Mouse (Mus musculus) hindbrain, embryonic 16.5 days (tissue): ENCODE data around the gene Smc3. TPM values are rescaled to one million over a fixed set of nuclear protein-coding genes. Genes with fewer than 3 reads are reported as not detected.
A peak's percentile ranks its signal among the peaks of the same experiment; 100 is the strongest.
"Not testable (repeated sequence)": the region's sequence is repeated elsewhere in the genome, so short reads cannot be mapped to it uniquely, and the experiment has no call there.

Experiments used
- ATAC-seq: fragments of 200-750 bp; cut with Nextera tagmentation; 2 replicates; pipeline ENCODE4 v1.8.0; 2017; ENCODE audit warnings: moderate TSS enrichment, moderate library complexity
- H3K27ac ChIP-seq: fragments of 300-500 bp; sonication (generic); 2 replicates; pipeline ENCODE4 v1.5.1; 2014; ENCODE audit warnings: low read depth, mild to moderate bottlenecking, control low read depth, low read length, moderate library complexity
- H3K27me3 ChIP-seq: fragments of 300-500 bp; sonication (generic); replicated peaks from 2 replicates; pipeline ENCODE4 v1.6.1; 2014; ENCODE audit warnings: low read length; ENCODE audit not compliant: control insufficient read depth, insufficient read depth
- H3K36me3 ChIP-seq: fragments of 300-500 bp; sonication (generic); 2 replicates; pipeline ENCODE4 v1.6.1; 2014; ENCODE audit warnings: mild to moderate bottlenecking, low read length, moderate library complexity, mixed read lengths; ENCODE audit not compliant: control insufficient read depth, insufficient read depth
- H3K4me1 ChIP-seq: fragments of 300-500 bp; sonication (generic); 2 replicates; pipeline ENCODE4 v1.6.1; 2014; ENCODE audit warnings: low read depth, low read length; ENCODE audit not compliant: control insufficient read depth, insufficient read depth
- H3K4me2 ChIP-seq: fragments of 300-500 bp; sonication (generic); 2 replicates; pipeline ENCODE4 v1.6.1; 2014; ENCODE audit warnings: mild to moderate bottlenecking, low read length, control low read depth, moderate library complexity
- H3K4me3 ChIP-seq: fragments of 300-500 bp; sonication (generic); 2 replicates; pipeline ENCODE4 v1.5.1; 2014; ENCODE audit warnings: mild to moderate bottlenecking, low read length, control low read depth, moderate library complexity
- H3K9ac ChIP-seq: fragments of 300-500 bp; sonication (generic); 2 replicates; pipeline ENCODE4 v1.6.1; 2014; ENCODE audit warnings: low read depth, mild to moderate bottlenecking, control low read depth, low read length, moderate library complexity
- H3K9me3 ChIP-seq: fragments of 300-500 bp; sonication (generic); 2 replicates; pipeline ENCODE4 v1.6.1; 2014; ENCODE audit warnings: mild to moderate bottlenecking, low read length, moderate library complexity; ENCODE audit not compliant: control insufficient read depth
- WGBS: fragments of 180-500 bp; shearing (Covaris S2); extraction: QIAGEN DNeasy Blood & Tissue Kit; methylation state at CpG from one replicate; pipeline ENCODE4 v1.1.7; 2014; 5-methylcytosine and 5-hydroxymethylcytosine counted together
- polyA plus RNA-seq: library from polyadenylated mRNA; unstranded; fragments of >200 nt; fragmentation: Nextera tagmentation; extraction: Ambion mirVana; gene quantifications from 2 replicates; pipeline ENCODE4 v1.2.1, GENCODE M21; 2015

Gene Smc3
- polyA plus RNA-seq, 1 experiment from 2014 or later, result 49.9 TPM

- Histone ChIP-seq H3K9ac (no peak overlapping the region), H3K27ac (no peak overlapping the region), H3K4me3 (no peak overlapping the region), H3K4me2 (no peak overlapping the region), H3K9me3 (no peaks in the 10 kb centered on the region), H3K27me3 (no peaks in the 10 kb centered on the region), H3K36me3 (peaks cover 21% of the 10 kb centered on the region; the same call in 1 of the 2 replicates), H3K4me1 (peaks cover 5% of the 10 kb centered on the region; the same call in 1 of the 2 replicates)
- WGBS, result 42% methylated on average over 5 of the region's 5 CpGs
- ATAC-seq, result 0 out of 2 replicates have a peak, but pooled peaks have one; percentile 15
These were observed 47.9 kb downstream of the Smc3 start for GRCm38 (mm10) chr19:53648056-53648455.

GRCm38 (mm10) chr19:53648802-53649236, 48.6 kb downstream of the Smc3 start:
- H3K9ac ChIP-seq, result no peak overlapping the region
- H3K4me3 ChIP-seq, result no peak overlapping the region
- H3K36me3 ChIP-seq, result peaks cover 17% of the 10 kb centered on the region; the same call in 1 of the 2 replicates
- peaks cover 6% of the 10 kb centered on the region for H3K4me1 ChIP-seq
- no peaks in the 10 kb centered on the region for H3K27me3 ChIP-seq
- peak; percentile 81 for ATAC-seq
- H3K4me2 ChIP-seq, result no peak overlapping the region
- 41% methylated on average over 10 of the region's 10 CpGs for WGBS
- no peaks in the 10 kb centered on the region for H3K9me3 ChIP-seq
- H3K27ac ChIP-seq, result no peak overlapping the region

- H3K27me3 ChIP-seq, result no peaks in the 10 kb centered on the region
- no peaks in the 10 kb centered on the region for H3K9me3 ChIP-seq
- H3K4me2 ChIP-seq, result no peak overlapping the region
- H3K9ac ChIP-seq, result no peak overlapping the region
- peaks cover 14% of the 10 kb centered on the region; the same call in 1 of the 2 replicates for H3K36me3 ChIP-seq
- H3K4me3 ChIP-seq, result no peak overlapping the region
- 0 out of 2 replicates have a peak, but pooled peaks have one; percentile 28 for ATAC-seq
- WGBS, result 79% methylated on average over 6 of the region's 6 CpGs
- H3K27ac ChIP-seq, result no peak overlapping the region
- H3K4me1 ChIP-seq, result peaks cover 9% of the 10 kb centered on the region
These were observed 49.2 kb downstream of the Smc3 start for GRCm38 (mm10) chr19:53649361-53649760.

GRCm38 (mm10) chr19:53649802-53650201, 49.6 kb downstream of the Smc3 start:
- Histone ChIP-seq H3K9ac (no peak overlapping the region), H3K4me2 (no peak overlapping the region), H3K36me3 (peaks cover 14% of the 10 kb centered on the region; the same call in 1 of the 2 replicates), H3K27ac (no peak overlapping the region), H3K4me3 (no peak overlapping the region), H3K9me3 (no peaks in the 10 kb centered on the region), H3K4me1 (peaks cover 9% of the 10 kb centered on the region), H3K27me3 (no peaks in the 10 kb centered on the region)
- 53% methylated on average over 5 of the region's 5 CpGs for WGBS
- ATAC-seq, result no peak

- Histone ChIP-seq H3K9me3 (no peaks in the 10 kb centered on the region), H3K4me2 (no peak overlapping the region), H3K27me3 (no peaks in the 10 kb centered on the region), H3K36me3 (peaks cover 7% of the 10 kb centered on the region; the same call in 1 of the 2 replicates), H3K9ac (no peak overlapping the region), H3K4me1 (peaks cover 9% of the 10 kb centered on the region), H3K4me3 (no peak overlapping the region), H3K27ac (no peak overlapping the region)
- ATAC-seq, result no peak
- WGBS, result 84% methylated on average over 7 of the region's 7 CpGs
These were observed 50.7 kb downstream of the Smc3 start for GRCm38 (mm10) chr19:53650921-53651320.

- no peak overlapping the region for H3K4me3 ChIP-seq
- H3K9ac ChIP-seq, result no peak overlapping the region
- WGBS, result 59% methylated on average over 9 of the region's 9 CpGs
- H3K27ac ChIP-seq, result no peak overlapping the region
- H3K9me3 ChIP-seq, result no peaks in the 10 kb centered on the region
- H3K36me3 ChIP-seq, result no peaks in the 10 kb centered on the region
- no peak for ATAC-seq
- H3K4me2 ChIP-seq, result no peak overlapping the region
- H3K4me1 ChIP-seq, result peaks cover 9% of the 10 kb centered on the region
- no peaks in the 10 kb centered on the region for H3K27me3 ChIP-seq
These were observed 52.1 kb downstream of the Smc3 start for GRCm38 (mm10) chr19:53652267-53652666.

- Histone ChIP-seq H3K9me3 (no peaks in the 10 kb centered on the region), H3K4me3 (no peak overlapping the region), H3K9ac (no peak overlapping the region), H3K4me2 (no peak overlapping the region), H3K27ac (no peak overlapping the region), H3K4me1 (peaks cover 8% of the 10 kb centered on the region), H3K36me3 (no peaks in the 10 kb centered on the region), H3K27me3 (no peaks in the 10 kb centered on the region)
- ATAC-seq, result no peak
- WGBS, result 69% methylated on average over 20 of the region's 20 CpGs
These were observed 53.6 kb downstream of the Smc3 start for GRCm38 (mm10) chr19:53653624-53654467.

- not testable (repeated sequence) for H3K9me3 ChIP-seq, H3K4me1 ChIP-seq, H3K27me3 ChIP-seq, H3K4me2 ChIP-seq, H3K36me3 ChIP-seq, H3K4me3 ChIP-seq, H3K9ac ChIP-seq, ATAC-seq, H3K27ac ChIP-seq
- WGBS, result 92% methylated on average over 11 of the region's 11 CpGs
These were observed 56.2 kb downstream of the Smc3 start for GRCm38 (mm10) chr19:53656443-53656842.

- H3K4me3 ChIP-seq, result no peak overlapping the region
- H3K27me3 ChIP-seq, result no peaks in the 10 kb centered on the region
- WGBS, result 82% methylated on average over 5 of the region's 5 CpGs
- ATAC-seq, result no peak
- H3K36me3 ChIP-seq, result no peaks in the 10 kb centered on the region
- H3K9me3 ChIP-seq, result no peaks in the 10 kb centered on the region
- no peak overlapping the region for H3K9ac ChIP-seq
- no peak overlapping the region for H3K4me2 ChIP-seq
- peaks cover 5% of the 10 kb centered on the region for H3K4me1 ChIP-seq
- no peak overlapping the region for H3K27ac ChIP-seq
These were observed 57.2 kb downstream of the Smc3 start for GRCm38 (mm10) chr19:53657437-53657836.
